Mouse (Mus musculus) stomach, embryonic 15.5 days (tissue): ENCODE results near the gene F930015N05Rik. TPM values are rescaled to one million over a fixed set of nuclear protein-coding genes. Genes with fewer than 3 reads are reported as not detected.

Experiments
- ATAC-seq: fragments of 200-750 bp; cut with Nextera tagmentation; 2 replicates; pipeline ENCODE4 v1.8.0; 2017; ENCODE audit warnings: low read depth, moderate number of reproducible peaks, moderate TSS enrichment; ENCODE audit not compliant: insufficient read depth, low FRiP score
- H3K27ac ChIP-seq: fragments of 300-500 bp; sonication (generic); 2 replicates; pipeline ENCODE4 v1.5.1; 2015; ENCODE audit warnings: mild to moderate bottlenecking, inconsistent platforms
- H3K27me3 ChIP-seq: fragments of 300-500 bp; sonication (generic); replicated peaks from 2 replicates; pipeline ENCODE4 v1.6.1; 2015; ENCODE audit warnings: inconsistent platforms
- H3K36me3 ChIP-seq: fragments of 300-500 bp; sonication (generic); 2 replicates; pipeline ENCODE4 v1.6.1; 2015; ENCODE audit warnings: inconsistent platforms
- H3K4me1 ChIP-seq: fragments of 300-500 bp; sonication (generic); 2 replicates; pipeline ENCODE4 v1.6.1; 2015; ENCODE audit warnings: inconsistent platforms
- H3K4me2 ChIP-seq: fragments of 300-500 bp; sonication (generic); 2 replicates; pipeline ENCODE4 v1.6.1; 2015; ENCODE audit warnings: mild to moderate bottlenecking, inconsistent platforms
- H3K4me3 ChIP-seq: fragments of 300-500 bp; sonication (generic); replicated peaks from 2 replicates; pipeline ENCODE4 v1.5.1; 2015; ENCODE audit warnings: inconsistent platforms
- H3K9ac ChIP-seq: fragments of 300-500 bp; sonication (generic); 2 replicates; pipeline ENCODE4 v1.6.1; 2015; ENCODE audit warnings: inconsistent platforms
- H3K9me3 ChIP-seq: fragments of 300-500 bp; sonication (generic); 2 replicates; pipeline ENCODE4 v1.6.1; 2016; ENCODE audit warnings: inconsistent platforms
- WGBS: fragments of 180-500 bp; shearing (Covaris S2); methylation state at CpG from one replicate; pipeline ENCODE4 v1.1.7; 2015; 5-methylcytosine and 5-hydroxymethylcytosine counted together
- polyA plus RNA-seq: library from polyadenylated mRNA; unstranded; fragments of >200 nt; fragmentation: Nextera tagmentation; extraction: Ambion mirVana; gene quantifications from 2 replicates; pipeline ENCODE4 v1.2.1, GENCODE M21; 2015

F930015N05Rik gene
- polyA plus RNA-seq = 0.49 and 0.68 TPM in 2 replicates

GRCm38 (mm10) chr11:64436412-64436727, at the start of gene F930015N05Rik:
F930015N05Rik (minus strand) TSS chr11:64436653.
- ATAC-seq = no peak
- under 1% methylated on average over 24 of the region's 24 CpGs for WGBS
- Histone ChIP-seq H3K27ac (peak within 1 kb of the TSS; percentile 78), H3K4me3 (peak within 1 kb of the TSS; percentile 60), H3K27me3 (0 out of 2 replicates have a peak, but pooled peaks cover 8% of the 10 kb centered on the region), H3K4me1 (peaks cover 7% of the 10 kb centered on the region; the same call in 1 of the 2 replicates), H3K9me3 (no peaks in the 10 kb centered on the region), H3K4me2 (peak within 1 kb of the TSS; percentile 96), H3K9ac (peak within 1 kb of the TSS; percentile 60), H3K36me3 (no peaks in the 10 kb centered on the region)

GRCm38 (mm10) chr11:64481445-64481844, 45.0 kb upstream of the F930015N05Rik start:
- ATAC-seq = no peak
- no peaks in the 10 kb centered on the region for H3K9me3 ChIP-seq
- no peak overlapping the region for H3K4me2 ChIP-seq
- 45% methylated on average over 3 of the region's 3 CpGs for WGBS
- no peaks in the 10 kb centered on the region for H3K27me3 ChIP-seq
- no peaks in the 10 kb centered on the region for H3K4me1 ChIP-seq
- H3K27ac ChIP-seq = no peak overlapping the region
- H3K4me3 ChIP-seq = no peak overlapping the region
- no peaks in the 10 kb centered on the region for H3K36me3 ChIP-seq
- H3K9ac ChIP-seq = no peak overlapping the region

GRCm38 (mm10) chr11:64473679-64474078, 37.2 kb upstream of the F930015N05Rik start:
- no peak overlapping the region for H3K9ac ChIP-seq
- no peaks in the 10 kb centered on the region for H3K36me3 ChIP-seq
- H3K9me3 ChIP-seq = no peaks in the 10 kb centered on the region
- no peak overlapping the region for H3K4me3 ChIP-seq
- no peaks in the 10 kb centered on the region for H3K4me1 ChIP-seq
- ATAC-seq = no peak
- no peak overlapping the region for H3K4me2 ChIP-seq
- 82% methylated on average over 3 of the region's 3 CpGs for WGBS
- no peaks in the 10 kb centered on the region for H3K27me3 ChIP-seq
- H3K27ac ChIP-seq = no peak overlapping the region

- no peaks in the 10 kb centered on the region for H3K4me1 ChIP-seq
- no peak overlapping the region for H3K4me3 ChIP-seq
- H3K27me3 ChIP-seq = no peaks in the 10 kb centered on the region
- no peak overlapping the region for H3K27ac ChIP-seq
- no peak overlapping the region for H3K9ac ChIP-seq
- H3K36me3 ChIP-seq = no peaks in the 10 kb centered on the region
- no peak for ATAC-seq
- no peak overlapping the region for H3K4me2 ChIP-seq
- H3K9me3 ChIP-seq = no peaks in the 10 kb centered on the region
Observed at GRCm38 (mm10) chr11:64470689-64471088, 34.2 kb upstream of the F930015N05Rik start.

GRCm38 (mm10) chr11:64468737-64469136, 32.3 kb upstream of the F930015N05Rik start:
- no peaks in the 10 kb centered on the region for H3K27me3 ChIP-seq
- no peaks in the 10 kb centered on the region for H3K4me1 ChIP-seq
- H3K4me3 ChIP-seq = no peak overlapping the region
- no peaks in the 10 kb centered on the region for H3K36me3 ChIP-seq
- 67% methylated on average over 4 of the region's 4 CpGs for WGBS
- H3K4me2 ChIP-seq = no peak overlapping the region
- H3K9ac ChIP-seq = no peak overlapping the region
- H3K9me3 ChIP-seq = no peaks in the 10 kb centered on the region
- ATAC-seq = no peak
- H3K27ac ChIP-seq = no peak overlapping the region

GRCm38 (mm10) chr11:64461746-64462145, 25.3 kb upstream of the F930015N05Rik start:
- Histone ChIP-seq H3K27me3 (no peaks in the 10 kb centered on the region), H3K36me3 (no peaks in the 10 kb centered on the region), H3K4me1 (no peaks in the 10 kb centered on the region), H3K4me2 (no peak overlapping the region), H3K27ac (no peak overlapping the region), H3K9ac (no peak overlapping the region), H3K4me3 (no peak overlapping the region), H3K9me3 (no peaks in the 10 kb centered on the region)
- WGBS = 75% methylated on average over 3 of the region's 3 CpGs
- no peak for ATAC-seq

- no peak overlapping the region for H3K27ac ChIP-seq
- no peak for ATAC-seq
- H3K36me3 ChIP-seq = no peaks in the 10 kb centered on the region
- no peaks in the 10 kb centered on the region for H3K27me3 ChIP-seq
- no peaks in the 10 kb centered on the region for H3K9me3 ChIP-seq
- no peak overlapping the region for H3K4me3 ChIP-seq
- no peak overlapping the region for H3K4me2 ChIP-seq
- no peak overlapping the region for H3K9ac ChIP-seq
- no peaks in the 10 kb centered on the region for H3K4me1 ChIP-seq
- 87% methylated on average over 9 of the region's 9 CpGs for WGBS
Observed at GRCm38 (mm10) chr11:64448586-64449315, 12.3 kb upstream of the F930015N05Rik start.

- no peak for ATAC-seq
Observed at GRCm38 (mm10) chr11:64445227-64445626, 8.8 kb upstream of the F930015N05Rik start.

GRCm38 (mm10) chr11:64442701-64443100, 6.2 kb upstream of the F930015N05Rik start:
- H3K27me3 ChIP-seq = no peaks in the 10 kb centered on the region
- ATAC-seq = no peak
- no peak overlapping the region for H3K9ac ChIP-seq
- 43% methylated on average over 3 of the region's 3 CpGs for WGBS
- no peaks in the 10 kb centered on the region for H3K4me1 ChIP-seq
- H3K36me3 ChIP-seq = no peaks in the 10 kb centered on the region
- H3K27ac ChIP-seq = no peak overlapping the region
- H3K4me3 ChIP-seq = no peak overlapping the region
- no peak overlapping the region for H3K4me2 ChIP-seq
- no peaks in the 10 kb centered on the region for H3K9me3 ChIP-seq

More at GRCm38 (mm10) chr11:64445227-64445626, 8.8 kb upstream of the F930015N05Rik start:
- H3K4me3 ChIP-seq = no peak overlapping the region
- no peaks in the 10 kb centered on the region for H3K36me3 ChIP-seq
- H3K27me3 ChIP-seq = no peaks in the 10 kb centered on the region
- H3K4me2 ChIP-seq = no peak overlapping the region
- H3K27ac ChIP-seq = no peak overlapping the region
- WGBS = 83% methylated on average over 1 of the region's 1 CpGs
- no peak overlapping the region for H3K9ac ChIP-seq
- no peaks in the 10 kb centered on the region for H3K4me1 ChIP-seq
- H3K9me3 ChIP-seq = no peaks in the 10 kb centered on the region

- H3K9me3 ChIP-seq = no peaks in the 10 kb centered on the region
- H3K9ac ChIP-seq = no peak overlapping the region
- ATAC-seq = no peak
- no peaks in the 10 kb centered on the region for H3K27me3 ChIP-seq
- no peaks in the 10 kb centered on the region for H3K4me1 ChIP-seq
- H3K4me2 ChIP-seq = peak overlapping the region; percentile 20; the same call in 1 of the 2 replicates
- no peaks in the 10 kb centered on the region for H3K36me3 ChIP-seq
- 19% methylated on average over 8 of the region's 8 CpGs for WGBS
- H3K27ac ChIP-seq = no peak overlapping the region
- H3K4me3 ChIP-seq = no peak overlapping the region; the same call in 1 of the 2 replicates
Observed at GRCm38 (mm10) chr11:64442119-64442518, 5.7 kb upstream of the F930015N05Rik start.

- Histone ChIP-seq H3K9me3 (no peaks in the 10 kb centered on the region), H3K36me3 (no peaks in the 10 kb centered on the region), H3K9ac (no peak overlapping the region), H3K4me2 (no peak overlapping the region), H3K27me3 (0 out of 2 replicates have a peak, but pooled peaks cover 7% of the 10 kb centered on the region), H3K4me3 (no peak overlapping the region), H3K27ac (no peak overlapping the region), H3K4me1 (peaks cover 7% of the 10 kb centered on the region; the same call in 1 of the 2 replicates)
- WGBS = 38% methylated on average over 3 of the region's 3 CpGs
- ATAC-seq = no peak
Observed at GRCm38 (mm10) chr11:64438909-64439308, 2.5 kb upstream of the F930015N05Rik start.

- no peak for ATAC-seq
- H3K4me2 ChIP-seq = no peak overlapping the region
- no peaks in the 10 kb centered on the region for H3K9me3 ChIP-seq
- no peak overlapping the region for H3K9ac ChIP-seq
- no peak overlapping the region for H3K4me3 ChIP-seq
- WGBS = 70% methylated on average over 3 of the region's 3 CpGs
- no peak overlapping the region for H3K27ac ChIP-seq
- H3K36me3 ChIP-seq = no peaks in the 10 kb centered on the region
- H3K27me3 ChIP-seq = 0 out of 2 replicates have a peak, but pooled peaks cover 8% of the 10 kb centered on the region
- H3K4me1 ChIP-seq = peaks cover 7% of the 10 kb centered on the region; the same call in 1 of the 2 replicates
Observed at GRCm38 (mm10) chr11:64437721-64438120, 1.3 kb upstream of the F930015N05Rik start.
